Comparison of ENCODE assay signal across 17 mouse cellular contexts in genomic region chr1:13927964-13928363, GRCm38 (mm10).
"Had no signal": no experiment of that assay in that cellular context is flagged by ENCODE, and none has a peak within 500 bp of the region (broad histone marks: within the 10 kb centered on the region; RNA-seq: fewer than 3 reads in every experiment).

No protein-coding gene starts in this region.

- H3K4me2 ChIP-seq: kidney, embryonic 15.5 days; liver, embryonic 13.5 days; lung, embryonic 14.5 days; midbrain, embryonic 12.5 days; midbrain, embryonic 15.5 days; neural tube, embryonic 13.5 days had no signal

- H3K27me3 ChIP-seq: kidney, embryonic 15.5 days; liver, embryonic 13.5 days; midbrain, embryonic 12.5 days; midbrain, embryonic 15.5 days had no signal

- DNase-seq: kidney, adult 11 months; kidney, adult 8-10 months; kidney, postnatal 10 days; kidney, postnatal 36 days; left cerebral cortex, postnatal 4 days; liver, embryonic 13.5 days; retina, postnatal 1 day; right cerebral cortex, postnatal 25 days; spleen, adult 18-20 months; thymus, adult 18-20 months; thymus, postnatal 36 days had no signal

- ATAC-seq: midbrain, embryonic 15.5 days had no signal

- H3K9me3 ChIP-seq: kidney, embryonic 15.5 days; liver, embryonic 13.5 days; midbrain, embryonic 12.5 days; midbrain, embryonic 15.5 days; neural tube, embryonic 13.5 days had no signal

- H3K4me1 ChIP-seq: kidney, embryonic 15.5 days; liver, embryonic 13.5 days; midbrain, embryonic 12.5 days; midbrain, embryonic 15.5 days; neural tube, embryonic 13.5 days had no signal

- H3K36me3 ChIP-seq: kidney, embryonic 15.5 days; liver, embryonic 13.5 days; midbrain, embryonic 12.5 days; midbrain, embryonic 15.5 days; neural tube, embryonic 13.5 days had no signal

- H3K9ac ChIP-seq: kidney, embryonic 15.5 days; liver, embryonic 13.5 days; lung, embryonic 14.5 days; midbrain, embryonic 12.5 days; midbrain, embryonic 15.5 days; neural tube, embryonic 13.5 days had no signal

- H3K4me3 ChIP-seq: kidney, embryonic 15.5 days; liver, embryonic 13.5 days; midbrain, embryonic 12.5 days; midbrain, embryonic 15.5 days; neural tube, embryonic 13.5 days had no signal

- H3K27ac ChIP-seq: kidney, embryonic 15.5 days; liver, embryonic 13.5 days; macrophage; midbrain, embryonic 12.5 days; midbrain, embryonic 15.5 days; neural tube, embryonic 13.5 days had no signal
